Mouse (Mus musculus) MEL (cell line): ENCODE measurements around the gene Cdkl5. TPM values are rescaled to one million over a fixed set of nuclear protein-coding genes. Genes with fewer than 3 reads are reported as not detected.

Experiments used
- DNase-seq: peaks from one replicate; pipeline ENCODE4 v3.0.0; 2011; ENCODE audit warnings: low read depth, low spot score
- H3K27ac ChIP-seq: 2 replicates; pipeline ENCODE4 v1.5.1; 2012; ENCODE audit warnings: low read depth, mild to moderate bottlenecking, control low read depth, low read length, moderate library complexity; ENCODE audit not compliant: control insufficient read depth
- H3K27me3 ChIP-seq, 2 experiments: fragments of 150-350 bp in 1 of 2; sonication (generic) in 1 of 2; 2 replicates each; pipeline ENCODE4 v1.6.1; 2012; ENCODE audit warnings: low read length in 2 of 2, mild to moderate bottlenecking in 2 of 2, improper control_type of control experiment in 1 of 2, moderate library complexity in 1 of 2; ENCODE audit not compliant: insufficient read depth in 2 of 2, control insufficient read depth in 1 of 2
- H3K36me3 ChIP-seq, 2 experiments: 2 replicates each; pipeline ENCODE4 v1.6.1; 2012 to 2014; ENCODE audit warnings: low read length in 2 of 2, improper control_type of control experiment in 1 of 2, inconsistent platforms in 1 of 2, mild to moderate bottlenecking in 1 of 2; ENCODE audit not compliant: insufficient read depth in 2 of 2, control insufficient read depth in 1 of 2
- H3K4me1 ChIP-seq, 2 experiments: fragments of 150-350 bp in 1 of 2; sonication (generic) in 1 of 2; 2 replicates each; pipeline ENCODE4 v1.6.1; 2012; ENCODE audit warnings: low read length in 2 of 2, improper control_type of control experiment in 1 of 2, mild to moderate bottlenecking in 1 of 2; ENCODE audit not compliant: insufficient read depth in 2 of 2, control insufficient read depth in 1 of 2
- H3K4me3 ChIP-seq, 2 experiments: fragments of 150-350 bp in 1 of 2; sonication (generic) in 1 of 2; 2 replicates each; pipeline ENCODE4 v1.5.1; 2012; ENCODE audit warnings: low read depth in 2 of 2, low read length in 2 of 2, mild to moderate bottlenecking in 2 of 2, moderate library complexity in 2 of 2, control low read depth in 1 of 2, improper control_type of control experiment in 1 of 2; ENCODE audit not compliant: control insufficient read depth in 1 of 2, insufficient read depth in 1 of 2
- H3K79me2 ChIP-seq: 2 replicates; pipeline ENCODE4 v1.6.1; 2012; ENCODE audit warnings: mild to moderate bottlenecking, low read length, moderate library complexity; ENCODE audit not compliant: control insufficient read depth, poor library complexity, insufficient read depth
- H3K9ac ChIP-seq: 2 replicates; pipeline ENCODE4 v1.6.1; 2012; ENCODE audit warnings: low read depth, mild to moderate bottlenecking, control low read depth, low read length, moderate library complexity; ENCODE audit not compliant: control insufficient read depth, poor library complexity, severe bottlenecking
- H3K9me3 ChIP-seq: fragments of 150-350 bp; sonication (generic); replicated peaks from 2 replicates; pipeline ENCODE4 v1.6.1; 2012; ENCODE audit warnings: mild to moderate bottlenecking, low read length, improper control_type of control experiment, moderate library complexity; ENCODE audit not compliant: insufficient read depth
- BHLHE40 ChIP-seq: IDR thresholded peaks from 2 replicates; pipeline ENCODE4 v1.6.1; 2012; ENCODE audit warnings: low read depth, mild to moderate bottlenecking, inconsistent platforms, low read length, improper control_type of control experiment, borderline replicate concordance
- CHD1 ChIP-seq: IDR thresholded peaks from 2 replicates; pipeline ENCODE4 v1.6.1; 2012; ENCODE audit warnings: low read depth, mild to moderate bottlenecking, inconsistent platforms, low read length, improper control_type of control experiment
- E2F4 ChIP-seq: IDR thresholded peaks from 2 replicates; pipeline ENCODE4 v1.6.1; 2011; ENCODE audit warnings: low read depth, low read length, improper control_type of control experiment, borderline replicate concordance
- ETS1 ChIP-seq: IDR thresholded peaks from 2 replicates; pipeline ENCODE4 v1.6.1; 2012; ENCODE audit warnings: low read depth, mild to moderate bottlenecking, inconsistent platforms, low read length, improper control_type of control experiment, moderate library complexity
- GABPA ChIP-seq: IDR thresholded peaks from 2 replicates; pipeline ENCODE4 v1.6.1; 2012; ENCODE audit warnings: low read depth, mild to moderate bottlenecking, inconsistent platforms, low read length, improper control_type of control experiment, moderate library complexity
- HCFC1 ChIP-seq: IDR thresholded peaks from 2 replicates; pipeline ENCODE4 v1.6.1; 2012; ENCODE audit warnings: low read depth, mild to moderate bottlenecking, inconsistent platforms, low read length, improper control_type of control experiment, moderate library complexity
- JUND ChIP-seq: IDR thresholded peaks from 2 replicates; pipeline ENCODE4 v1.6.1; 2011; ENCODE audit warnings: low read depth, mild to moderate bottlenecking, improper control_type of control experiment, low read length
- KAT2A ChIP-seq: conservative IDR thresholded peaks from 2 replicates; pipeline ENCODE4 v1.6.1; 2012; ENCODE audit warnings: low read depth, low read length, improper control_type of control experiment, inconsistent platforms
- MAFK ChIP-seq: IDR thresholded peaks from 2 replicates; pipeline ENCODE4 v1.6.1; 2011; ENCODE audit warnings: low read depth, mild to moderate bottlenecking, low read length, improper control_type of control experiment, borderline replicate concordance
- MAZ ChIP-seq: IDR thresholded peaks from 2 replicates; pipeline ENCODE4 v1.6.1; 2012; ENCODE audit warnings: low read depth, mild to moderate bottlenecking, inconsistent platforms, low read length, improper control_type of control experiment
- MEF2A ChIP-seq: IDR thresholded peaks from 2 replicates; pipeline ENCODE4 v1.6.1; 2014; ENCODE audit warnings: low read depth, mild to moderate bottlenecking, inconsistent platforms, low read length, improper control_type of control experiment; ENCODE audit not compliant: poor library complexity, insufficient replicate concordance, severe bottlenecking; ENCODE audit errors: extremely low read depth
- MXI1 ChIP-seq: IDR thresholded peaks from 2 replicates; pipeline ENCODE4 v1.6.1; 2011; ENCODE audit warnings: mild to moderate bottlenecking, low read depth, low read length, improper control_type of control experiment
- MYC ChIP-seq: IDR thresholded peaks from 2 replicates; pipeline ENCODE4 v1.6.1; 2011; ENCODE audit warnings: low read depth, mild to moderate bottlenecking, low read length, improper control_type of control experiment, moderate library complexity
- POLR2AphosphoS2 ChIP-seq: IDR thresholded peaks from 2 replicates; pipeline ENCODE4 v1.6.1; 2011; ENCODE audit warnings: low read length, improper control_type of control experiment
- RCOR1 ChIP-seq: IDR thresholded peaks from 2 replicates; pipeline ENCODE4 v1.6.1; 2012; ENCODE audit warnings: low read depth, mild to moderate bottlenecking, inconsistent platforms, low read length, improper control_type of control experiment
- TBP ChIP-seq: IDR thresholded peaks from 2 replicates; pipeline ENCODE4 v1.8.0; 2011; ENCODE audit warnings: low read depth, low read length, improper control_type of control experiment
- UBTF ChIP-seq: IDR thresholded peaks from 2 replicates; pipeline ENCODE4 v1.6.1; 2012; ENCODE audit warnings: low read depth, mild to moderate bottlenecking, inconsistent platforms, low read length, improper control_type of control experiment, moderate library complexity, borderline replicate concordance; ENCODE audit not compliant: insufficient read depth
- USF2 ChIP-seq, 2 experiments: IDR thresholded peaks; 2 replicates each; pipeline ENCODE4 v1.6.1; 2011 to 2012; ENCODE audit warnings: improper control_type of control experiment in 2 of 2, low read length in 2 of 2, borderline replicate concordance in 1 of 2, inconsistent platforms in 1 of 2, low read depth in 1 of 2, mild to moderate bottlenecking in 1 of 2; ENCODE audit not compliant: insufficient read depth in 1 of 2
- ZC3H11A ChIP-seq: IDR thresholded peaks from 2 replicates; pipeline ENCODE4 v1.6.1; 2012; ENCODE audit warnings: low read depth, mild to moderate bottlenecking, inconsistent platforms, low read length, improper control_type of control experiment
- ZKSCAN1 ChIP-seq: IDR thresholded peaks from 2 replicates; pipeline ENCODE4 v1.6.1; 2012; ENCODE audit warnings: low read depth, mild to moderate bottlenecking, inconsistent platforms, low read length, improper control_type of control experiment, moderate library complexity
- ZNF384 ChIP-seq: IDR thresholded peaks from 2 replicates; pipeline ENCODE4 v1.6.1; 2012; ENCODE audit warnings: low read depth, mild to moderate bottlenecking, inconsistent platforms, low read length, improper control_type of control experiment
- polyA plus RNA-seq, 2 experiments: library from polyadenylated mRNA; stranded (reverse) in 1 of 2; unstranded in 1 of 2; fragments of >175 nt in 1 of 2; fragments of >200 nt in 1 of 2; gene quantifications; 2 replicates each; pipeline versions ENCODE4 v1.2.1 to v1.2.4; 2012; ENCODE audit warnings: low replicate concordance in 2 of 2, low read depth in 1 of 2; ENCODE audit not compliant: insufficient read length in 2 of 2, insufficient read depth in 1 of 2, missing spikeins in 1 of 2
- total RNA-seq: library from RNA; depleted of rRNA; stranded (reverse); fragments of 300-350 nt; gene quantifications from 2 replicates; pipeline ENCODE4 v1.2.3, GENCODE M21; 2012

Gene Cdkl5
- total and polyA plus RNA-seq, 3 experiments: 1.7 to 2.8 TPM; not detected in 1

GRCm38 (mm10) chrX:160919022-160919637, 75.4 kb downstream of the Cdkl5 start (continued):
- TF ChIP-seq GABPA (no peak), RCOR1 (peak; percentile 97)

GRCm38 (mm10) chrX:160906952-160907351, 87.6 kb downstream of the Cdkl5 start, which contains the start of gene Gja6:
Gene Gja6, minus strand, starts transcription at chrX:160907052.
- TF ChIP-seq MXI1: no peak
- no peak for TF ChIP-seq MYC
- no peak for TF ChIP-seq ZNF384
- TF ChIP-seq KAT2A: no peak
- no peak for TF ChIP-seq MEF2A
- TF ChIP-seq JUND: no peak
- TF ChIP-seq ETS1: no peak
- no peak for TF ChIP-seq E2F4
- TF ChIP-seq MAFK: no peak
- no peak for TF ChIP-seq BHLHE40
- no peak for TF ChIP-seq CHD1
- no peak for TF ChIP-seq POLR2AphosphoS2
- no peak for TF ChIP-seq MAZ
- no peak for TF ChIP-seq ZC3H11A
- TF ChIP-seq USF2 (IDR thresholded peaks at IDR 0.05; ENCODE audit: borderline replicate concordance in 1 of 2, insufficient read depth in 1 of 2, low read depth in 1 of 2, low read length in 2 of 2): no peak
- TF ChIP-seq TBP: no peak
- no peaks in the 10 kb centered on the region for H3K79me2 ChIP-seq
- no peak within 1 kb of the TSS for H3K9ac ChIP-seq

GRCm38 (mm10) chrX:160906477-160906876, 88.0 kb downstream of the Cdkl5 start:
- Histone ChIP-seq H3K9me3 (no peaks in the 10 kb centered on the region), H3K4me3 (no peak overlapping the region), H3K27me3 (no peaks in the 10 kb centered on the region), H3K9ac (no peak overlapping the region), H3K27ac (no peak overlapping the region), H3K79me2 (no peaks in the 10 kb centered on the region), H3K36me3 (peaks cover 0 to 26% of the 10 kb centered on the region in 2 experiments; a peak in 2 of 4 replicates), H3K4me1 (peaks cover 14 to 16% of the 10 kb centered on the region in 2 experiments)
- peak; percentile 11 for DNase-seq
- no peak for TF ChIP-seq GABPA
- no peak for TF ChIP-seq UBTF
- TF ChIP-seq ZKSCAN1: no peak
- TF ChIP-seq HCFC1: no peak
- TF ChIP-seq E2F4: no peak
- no peak for TF ChIP-seq USF2 (IDR thresholded peaks at IDR 0.05; ENCODE audit: borderline replicate concordance in 1 of 2, insufficient read depth in 1 of 2, low read depth in 1 of 2, low read length in 2 of 2)
- no peak for TF ChIP-seq MEF2A

More at GRCm38 (mm10) chrX:160906952-160907351, 87.6 kb downstream of the Cdkl5 start, which contains the start of gene Gja6:
- Histone ChIP-seq H3K4me3 (no peak within 1 kb of the TSS), H3K27me3 (no peaks in the 10 kb centered on the region), H3K4me1 (peaks cover 14 to 16% of the 10 kb centered on the region in 2 experiments), H3K27ac (no peak within 1 kb of the TSS), H3K9me3 (no peaks in the 10 kb centered on the region), H3K36me3 (peaks cover 0 to 26% of the 10 kb centered on the region in 2 experiments; a peak in 2 of 4 replicates)
- DNase-seq: no peak
